In the genomic region with DNA sequence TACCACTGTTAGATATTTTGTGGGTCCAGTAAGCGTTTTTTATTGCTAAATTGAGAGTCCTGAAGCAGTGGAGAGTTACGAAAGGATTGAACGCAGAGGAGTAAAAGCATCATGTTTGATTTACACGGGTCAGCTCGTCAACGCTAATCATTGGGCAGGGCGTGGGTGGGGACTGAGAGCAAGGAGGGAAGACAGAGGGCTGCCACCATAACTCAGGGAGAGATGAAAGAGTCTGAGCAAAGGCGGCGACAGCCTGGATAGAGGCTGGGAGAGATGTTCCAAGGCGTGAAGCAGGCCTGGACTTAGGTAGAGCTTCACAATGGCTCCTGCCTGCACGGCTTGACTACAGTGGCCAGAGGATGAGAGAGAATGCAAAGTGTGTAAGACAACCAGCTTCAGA, we compare ENCODE assay signal across 26 mouse cellular contexts. TPM values are rescaled to one million over a fixed set of nuclear protein-coding genes. Genes with fewer than 3 reads are reported as not detected.
A peak's percentile ranks its signal among the peaks of the same experiment; 100 is the strongest.
DNase-seq lines count a peak whose midpoint lies in the region; ATAC-seq and TF ChIP-seq lines count a peak whose summit lies in the region.
"Had no signal": no experiment of that assay in that cellular context is flagged by ENCODE, and none has a peak within 500 bp of the region (broad histone marks: within the 10 kb centered on the region; RNA-seq: fewer than 3 reads in every experiment).

No protein-coding gene starts in this region.

- no peak for TF ChIP-seq CTCF in lung, adult 2 months (IDR thresholded peaks at IDR 0.05; ENCODE audit: insufficient read depth, low read length)

- H3K27ac ChIP-seq in heart, embryonic 10.5 days, result 0 out of 2 replicates have a peak overlapping the region, but pooled peaks have one; percentile 19
- H3K27ac ChIP-seq in kidney, embryonic 16.5 days (ENCODE audit: low read length), result no peak overlapping the region
- H3K27ac ChIP-seq in neural tube, embryonic 14.5 days (ENCODE audit: low read depth, low read length), result no peak overlapping the region
- H3K27ac ChIP-seq in neural tube, embryonic 15.5 days (replicated peaks), result no peak overlapping the region
- H3K27ac ChIP-seq: embryonic facial prominence, embryonic 10.5 days; embryonic facial prominence, embryonic 13.5 days; forebrain, embryonic 12.5 days; forebrain, embryonic 15.5 days; heart, embryonic 13.5 days; hindbrain, embryonic 15.5 days had no signal

- H3K36me3 ChIP-seq in heart, embryonic 10.5 days, result no peaks in the 10 kb centered on the region
- H3K36me3 ChIP-seq in kidney, embryonic 16.5 days (ENCODE audit: insufficient read depth, low read length), result no peaks in the 10 kb centered on the region
- H3K36me3 ChIP-seq in neural tube, embryonic 14.5 days (ENCODE audit: control insufficient read depth, insufficient read depth, low read length), result no peaks in the 10 kb centered on the region
- H3K36me3 ChIP-seq in neural tube, embryonic 15.5 days, result no peaks in the 10 kb centered on the region
- H3K36me3 ChIP-seq: embryonic facial prominence, embryonic 10.5 days; embryonic facial prominence, embryonic 13.5 days; forebrain, embryonic 12.5 days; forebrain, embryonic 15.5 days; heart, embryonic 13.5 days; hindbrain, embryonic 15.5 days had no signal

- no peak overlapping the region for H3K9ac ChIP-seq in kidney, embryonic 16.5 days (replicated peaks; ENCODE audit: low read length)
- no peak overlapping the region for H3K9ac ChIP-seq in neural tube, embryonic 14.5 days (replicated peaks; ENCODE audit: low read depth, low read length)
- no peak overlapping the region for H3K9ac ChIP-seq in neural tube, embryonic 15.5 days (replicated peaks)
- H3K9ac ChIP-seq: embryonic facial prominence, embryonic 13.5 days; forebrain, embryonic 12.5 days; forebrain, embryonic 15.5 days; heart, embryonic 13.5 days; hindbrain, embryonic 15.5 days had no signal

- no peaks in the 10 kb centered on the region for H3K9me3 ChIP-seq in heart, embryonic 10.5 days
- no peaks in the 10 kb centered on the region for H3K9me3 ChIP-seq in kidney, embryonic 16.5 days (ENCODE audit: low read length)
- H3K9me3 ChIP-seq in neural tube, embryonic 14.5 days (ENCODE audit: control insufficient read depth, low read length), result no peaks in the 10 kb centered on the region
- H3K9me3 ChIP-seq in neural tube, embryonic 15.5 days (replicated peaks), result no peaks in the 10 kb centered on the region
- H3K9me3 ChIP-seq: embryonic facial prominence, embryonic 10.5 days; embryonic facial prominence, embryonic 13.5 days; forebrain, embryonic 12.5 days; forebrain, embryonic 15.5 days; heart, embryonic 13.5 days; hindbrain, embryonic 15.5 days had no signal

- peaks cover 25% of the 10 kb centered on the region for H3K4me1 ChIP-seq in heart, embryonic 10.5 days
- H3K4me1 ChIP-seq in kidney, embryonic 16.5 days (ENCODE audit: insufficient read depth, low read length), result peaks cover 24% of the 10 kb centered on the region
- H3K4me1 ChIP-seq in neural tube, embryonic 14.5 days (ENCODE audit: control insufficient read depth, insufficient read depth, low read length), result no peaks in the 10 kb centered on the region
- H3K4me1 ChIP-seq in neural tube, embryonic 15.5 days, result no peaks in the 10 kb centered on the region
- no peaks in the 10 kb centered on the region for H3K4me1 ChIP-seq in lung, adult 2 months (ENCODE audit: control insufficient read depth, insufficient read depth, low read length)
- H3K4me1 ChIP-seq: forebrain, embryonic 12.5 days; forebrain, embryonic 15.5 days had no signal

- peak; percentile 67; the same call in 1 of the 2 replicates for ATAC-seq in kidney, embryonic 16.5 days (ENCODE audit: low FRiP score, low TSS enrichment)
- ATAC-seq in neural tube, embryonic 14.5 days (ENCODE audit: low read depth), result 0 out of 2 replicates have a peak, but pooled peaks have one; percentile 11
- ATAC-seq in neural tube, embryonic 15.5 days (ENCODE audit: low FRiP score), result no peak
- ATAC-seq: forebrain, embryonic 15.5 days; Patski had no signal

- DNase-seq in heart, embryonic 10.5 days (ENCODE audit: low spot score), result no peak
- no peak for DNase-seq in heart, adult 9 months (ENCODE audit: low spot score in 2 of 2)
- no peak for DNase-seq in kidney, adult 11 months
- peak; percentile 34 for DNase-seq in mesoderm, embryonic 11.5 days (ENCODE audit: low read depth, low spot score)
- DNase-seq in lung, adult 2 months, result no peak
- DNase-seq: adrenal gland, postnatal 10 days; adrenal gland, postnatal 36 days; cerebellum, adult 18-20 months; cerebellum, adult 9-10 months; cerebellum, postnatal 14 days; gastrocnemius, postnatal 14 days; heart, adult 11 months; heart, postnatal 14 days; heart, postnatal 4 days had no signal

- TF ChIP-seq POLR2A in lung, adult 2 months (IDR thresholded peaks at IDR 0.05; ENCODE audit: borderline replicate concordance, extremely low read depth, low read depth, low read length), result no peak

- H3K4me2 ChIP-seq in kidney, embryonic 16.5 days (replicated peaks; ENCODE audit: low read depth, low read length), result no peak overlapping the region
- no peak overlapping the region for H3K4me2 ChIP-seq in neural tube, embryonic 14.5 days (ENCODE audit: low read depth, low read length)
- no peak overlapping the region for H3K4me2 ChIP-seq in neural tube, embryonic 15.5 days
- H3K4me2 ChIP-seq: embryonic facial prominence, embryonic 13.5 days; forebrain, embryonic 12.5 days; forebrain, embryonic 15.5 days; heart, embryonic 13.5 days; hindbrain, embryonic 15.5 days had no signal

- H3K27me3 ChIP-seq in heart, embryonic 10.5 days (ENCODE audit: insufficient read depth, poor library complexity, severe bottlenecking), result no peaks in the 10 kb centered on the region
- no peaks in the 10 kb centered on the region for H3K27me3 ChIP-seq in kidney, embryonic 16.5 days (ENCODE audit: insufficient read depth, low read length)
- no peaks in the 10 kb centered on the region for H3K27me3 ChIP-seq in neural tube, embryonic 14.5 days (ENCODE audit: control insufficient read depth, insufficient read depth, low read length)
- H3K27me3 ChIP-seq in neural tube, embryonic 15.5 days (replicated peaks), result no peaks in the 10 kb centered on the region
- H3K27me3 ChIP-seq: embryonic facial prominence, embryonic 13.5 days; forebrain, embryonic 12.5 days; forebrain, embryonic 15.5 days; heart, embryonic 13.5 days; hindbrain, embryonic 15.5 days; Patski had no signal

- H3K4me3 ChIP-seq in heart, embryonic 10.5 days, result no peak overlapping the region
- no peak overlapping the region for H3K4me3 ChIP-seq in kidney, embryonic 16.5 days (ENCODE audit: low read length)
- no peak overlapping the region for H3K4me3 ChIP-seq in neural tube, embryonic 14.5 days (ENCODE audit: low read depth, low read length)
- no peak overlapping the region for H3K4me3 ChIP-seq in neural tube, embryonic 15.5 days (replicated peaks)
- H3K4me3 ChIP-seq in lung, adult 2 months (replicated peaks; ENCODE audit: extremely low read depth, low read depth, low read length), result no peak overlapping the region
- H3K4me3 ChIP-seq: embryonic facial prominence, embryonic 10.5 days; embryonic facial prominence, embryonic 13.5 days; erythroblast, embryonic 14.5 days; forebrain, embryonic 12.5 days; forebrain, embryonic 15.5 days; heart, embryonic 13.5 days; hindbrain, embryonic 15.5 days had no signal

- WGBS in heart, embryonic 10.5 days, result 66% methylated on average over 11 of the region's 11 CpGs
- 18% methylated on average over 11 of the region's 11 CpGs for WGBS in kidney, embryonic 16.5 days
- 37% methylated on average over 11 of the region's 11 CpGs for WGBS in neural tube, embryonic 14.5 days
- 43% methylated on average over 11 of the region's 11 CpGs for WGBS in neural tube, embryonic 15.5 days
- 83% methylated on average over 11 of the region's 11 CpGs for WGBS in lung, adult 2 months

RNA-seq across cellular contexts. Expression of a gene that starts 14.1 kb away (rescaled TPM):
- polyA plus RNA-seq in heart, embryonic 10.5 days (2016; fragmentation: Nextera tagmentation; extraction: Ambion mirVana), result 3.2 and 6.8 TPM in 2 replicates
- polyA plus RNA-seq in kidney, embryonic 16.5 days (2015; fragmentation: Nextera tagmentation; extraction: Ambion mirVana), result 0.52 and 0.54 TPM in 2 replicates
- 0.01 and 0.08 TPM in 2 replicates for polyA plus RNA-seq in neural tube, embryonic 14.5 days (2014; fragmentation: Nextera tagmentation; extraction: Ambion mirVana)
- polyA plus RNA-seq in neural tube, embryonic 15.5 days (2015; fragmentation: Nextera tagmentation; extraction: Ambion mirVana), result 0.23 and 0.31 TPM in 2 replicates
- 0.15 and 2.3 TPM in 2 replicates for polyA plus RNA-seq in lung, adult 2 months (2012; rRNA removed)
- polyA plus RNA-seq: erythroblast, embryonic 14.5 days had no signal

RNA-seq across cellular contexts. Expression of a gene that starts 16.4 kb away (rescaled TPM):
- 0.20 TPM in 1 of 2 replicates, not detected in the other for polyA plus RNA-seq in heart, embryonic 10.5 days (2016; fragmentation: Nextera tagmentation; extraction: Ambion mirVana)
- 0.12 TPM in 1 of 2 replicates, not detected in the other for polyA plus RNA-seq in kidney, embryonic 16.5 days (2015; fragmentation: Nextera tagmentation; extraction: Ambion mirVana)
- polyA plus RNA-seq in neural tube, embryonic 14.5 days (2014; fragmentation: Nextera tagmentation; extraction: Ambion mirVana), result 0.24 TPM in 1 of 2 replicates, not detected in the other
- 0.10 and 0.23 TPM in 2 replicates for polyA plus RNA-seq in neural tube, embryonic 15.5 days (2015; fragmentation: Nextera tagmentation; extraction: Ambion mirVana)
- polyA plus RNA-seq in lung, adult 2 months (2012; rRNA removed), result 0.15 and 0.18 TPM in 2 replicates
- polyA plus RNA-seq: embryonic facial prominence, embryonic 10.5 days; embryonic facial prominence, embryonic 13.5 days; erythroblast, embryonic 14.5 days; forebrain, embryonic 12.5 days; hindbrain, embryonic 11.5 days had no signal
